Mouse (Mus musculus) gastrocnemius, postnatal 4 days (tissue): Measurements from ENCODE around the gene Rufy4. TPM values are rescaled to one million over a fixed set of nuclear protein-coding genes. Genes with fewer than 3 reads are reported as not detected.

Source experiments
- DNase-seq, 2 experiments: peaks; one replicate each; pipeline ENCODE4 v3.0.0; 2021 to 2022; ENCODE audit warnings: low spot score in 2 of 2, mixed read lengths in 2 of 2
- total RNA-seq, 2 experiments: library from RNA; stranded (reverse); gene quantifications; 2 replicates each; pipeline ENCODE4 v1.2.3; 2021

Gene Rufy4
- total RNA-seq, 2 experiments from 2014 or later: 0.52 to 0.54 TPM

DNA sequence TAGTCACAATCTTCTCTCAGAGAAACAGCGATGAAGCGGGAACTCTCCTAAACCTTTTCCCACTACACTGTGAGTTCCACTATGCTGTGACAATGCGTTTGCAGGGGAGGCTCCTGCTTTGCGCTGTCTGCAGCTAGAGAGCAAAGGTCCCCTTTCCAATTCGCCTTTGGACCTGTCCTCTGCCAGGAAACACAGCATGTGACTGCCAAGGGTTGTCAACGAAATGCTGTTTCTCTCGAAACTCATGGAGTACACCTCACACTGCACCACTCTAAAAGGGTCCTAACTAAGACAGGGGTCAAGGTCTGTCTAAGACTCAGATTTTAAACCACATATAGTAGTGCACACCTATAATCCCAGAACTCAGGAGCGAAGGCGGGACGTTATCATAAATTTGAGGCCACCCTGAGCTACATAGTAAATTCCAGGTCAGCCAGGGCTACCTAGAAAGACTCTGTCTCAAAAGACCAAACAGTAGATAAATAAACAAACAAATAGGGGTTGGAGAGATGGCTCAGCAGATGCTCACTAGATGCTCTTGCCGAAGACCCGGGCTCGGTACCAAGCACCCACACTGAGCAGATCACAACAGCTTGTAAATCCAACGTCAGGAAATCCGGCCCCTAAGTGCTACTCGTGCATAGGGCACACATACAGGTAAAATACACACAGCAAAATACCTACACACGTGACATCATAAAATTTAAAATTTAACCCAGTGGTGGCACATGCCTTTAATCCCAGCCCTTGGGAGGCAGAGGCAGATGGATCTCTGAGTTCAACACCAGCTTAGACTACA, 71.5 kb downstream of the Rufy4 start:
- no peak for DNase-seq

Other genes starting within 250 kb of the Rufy4 start
- gene Tns1, start 1.1 kb upstream of the Rufy4 start, total RNA-seq: 100 to 1,000 TPM; 259 to 265 TPM
- gene Cxcr2, start 28.4 kb downstream of the Rufy4 start, total RNA-seq: under 1 TPM in 1 of 2 experiments, not detected in 1; 0.08 TPM
- gene Cxcr1, start 69.1 kb downstream of the Rufy4 start, total RNA-seq: not detected
- 100 to 1,000 TPM; 140 to 145 TPM for gene Arpc2, start 110.5 kb downstream of the Rufy4 start, total RNA-seq
- not detected for gene Gpbar1, start 153.0 kb downstream of the Rufy4 start, total RNA-seq
- gene Aamp, start 159.2 kb downstream of the Rufy4 start, total RNA-seq: 100 to 1,000 TPM; 113 to 117 TPM
- 10 to 100 TPM; 83.8 to 91.1 TPM for gene Pnkd, start 159.4 kb downstream of the Rufy4 start, total RNA-seq
- 10 to 100 TPM; 63.2 to 68.6 TPM for gene Tmbim1, start 180.1 kb downstream of the Rufy4 start, total RNA-seq
- under 1 TPM; 0.23 to 0.25 TPM for gene Catip, start 236.6 kb downstream of the Rufy4 start, total RNA-seq
- 1 to 10 TPM; 4.5 to 4.6 TPM for gene Slc11a1, start 249.7 kb downstream of the Rufy4 start, total RNA-seq